Mouse (Mus musculus): ENCODE data around the gene Pdcd7.

DNA sequence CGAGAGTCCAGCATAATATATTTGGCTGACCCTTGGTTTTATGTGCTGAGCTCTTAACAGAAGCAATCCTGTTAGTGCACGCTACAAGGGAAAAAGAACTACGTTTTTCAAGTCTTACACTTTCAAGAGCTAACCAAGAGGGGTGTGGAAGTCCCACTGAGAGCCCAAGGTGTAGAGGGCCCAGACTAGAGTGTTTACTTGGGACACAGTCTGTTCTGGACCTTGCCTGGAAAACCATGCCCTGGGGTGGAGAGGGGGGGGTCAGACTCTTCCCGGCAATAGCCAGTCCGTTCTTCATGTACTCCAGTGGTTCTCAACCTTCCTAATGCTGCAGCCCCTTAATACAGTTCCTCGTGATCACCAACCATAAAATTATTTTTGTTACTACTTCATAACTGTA is 54.0 kb downstream of the Pdcd7 start:
- TF ChIP-seq CTCF (IDR thresholded peaks at IDR 0.05 in 2 of 3, conservative IDR thresholded peaks at IDR 0.05 in 1 of 3; ENCODE audit: control insufficient read depth in 1 of 3, insufficient read depth in 1 of 3, low read depth in 2 of 3, low read length in 3 of 3, poor library complexity in 1 of 3, severe bottlenecking in 1 of 3) (no peak), CHD2 (IDR thresholded peaks at IDR 0.05; ENCODE audit: low read length) (no peak), ZC3H11A (IDR thresholded peaks at IDR 0.05; ENCODE audit: low read depth, low read length) (no peak), SMC3 (IDR thresholded peaks at IDR 0.05; ENCODE audit: low read depth, low read length) (no peak), POLR2AphosphoS5 (IDR thresholded peaks at IDR 0.05; ENCODE audit: borderline replicate concordance, low read depth, low read length) (no peak), NRF1 (IDR thresholded peaks at IDR 0.05; ENCODE audit: insufficient read depth, low read depth, low read length, poor library complexity, severe bottlenecking) (no peak), CHD1 (IDR thresholded peaks at IDR 0.05; ENCODE audit: low read depth, low read length) (no peak), JUND (IDR thresholded peaks at IDR 0.05; ENCODE audit: low read depth, low read length) (no peak), MXI1 (IDR thresholded peaks at IDR 0.05; ENCODE audit: low read depth, low read length) (no peak), POLR2A (IDR thresholded peaks at IDR 0.05; ENCODE audit: control insufficient read depth in 1 of 2, insufficient read depth in 1 of 2, low read depth in 1 of 2, low read length in 2 of 2, poor library complexity in 1 of 2) (no peak)
